Mouse (Mus musculus): Measurements from ENCODE around the gene Tmem185b.

GRCm38 (mm10) chr1:119557641-119558395, 31.9 kb downstream of the Tmem185b start:
- TF ChIP-seq CTCF (conservative IDR thresholded peaks at IDR 0.05; ENCODE audit: low read length), result no peak
- TF ChIP-seq POU5F1 (IDR thresholded peaks at IDR 0.05; ENCODE audit: borderline replicate concordance, low read length), result no peak
- TF ChIP-seq NANOG (IDR thresholded peaks at IDR 0.05; ENCODE audit: borderline replicate concordance, low read length), result no peak

All from E14TG2a.4 (cell line).